Mouse (Mus musculus) skeletal muscle tissue, postnatal 0 days (tissue): ENCODE measurements around the gene Phldb3. TPM values are rescaled to one million over a fixed set of nuclear protein-coding genes. Genes with fewer than 3 reads are reported as not detected.

Source experiments
- polyA plus RNA-seq: library from polyadenylated mRNA; unstranded; fragments of >200 nt; fragmentation: Nextera tagmentation; extraction: Ambion mirVana; gene quantifications from 2 replicates; pipeline ENCODE4 v1.2.1, GENCODE M21; 2015

Gene Phldb3
- polyA plus RNA-seq = 0.10 and 0.11 TPM in 2 replicates

DNA sequence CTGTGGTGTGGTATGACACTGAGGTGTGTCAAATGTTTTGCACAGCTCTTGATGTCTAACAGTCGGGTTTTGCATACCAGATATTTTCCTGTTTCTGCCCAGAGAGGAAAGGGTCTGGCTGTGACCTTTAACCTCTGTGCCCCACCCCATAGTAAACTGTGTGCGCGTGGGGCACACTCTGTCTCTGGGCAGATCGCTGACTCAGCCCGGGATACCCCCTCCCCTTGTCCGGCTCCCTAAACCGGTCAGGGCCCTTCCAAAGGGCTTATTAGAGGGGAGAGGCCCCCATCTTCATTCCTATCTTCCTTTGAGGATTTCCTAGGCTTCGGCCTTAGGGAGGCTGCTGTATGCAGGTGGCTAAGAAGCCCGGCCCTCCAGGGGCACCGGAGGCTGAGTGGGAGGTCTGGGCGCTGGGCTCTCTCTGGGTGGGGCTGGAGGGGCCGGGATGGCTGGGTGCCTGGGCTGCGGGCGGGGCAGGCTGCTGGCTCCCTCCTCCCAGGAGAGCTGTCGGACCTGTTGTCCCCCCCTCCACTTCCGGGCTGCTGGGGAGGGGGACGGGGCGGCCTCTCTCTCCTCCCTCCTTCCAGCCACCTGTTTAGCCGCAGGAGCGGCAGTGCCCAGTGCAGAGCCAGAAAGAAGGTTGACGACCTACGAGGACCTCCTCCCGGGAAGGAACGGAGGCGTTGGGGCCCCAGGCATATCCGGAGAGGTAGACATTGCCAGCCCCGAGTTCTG lies at the start of gene Phldb3:
TSS of gene Phldb3 (plus strand) at position 620 of the 735 bp plus-strand sequence.

GRCm38 (mm10) chr7:24587330-24588105 lies 23.0 kb upstream of the Phldb3 start, which contains the start of the genes Ethe1 and Zfp575:
Gene Ethe1, plus strand, starts transcription at chr7:24587543.
Gene Zfp575, minus strand, starts transcription at chr7:24587641.

DNA sequence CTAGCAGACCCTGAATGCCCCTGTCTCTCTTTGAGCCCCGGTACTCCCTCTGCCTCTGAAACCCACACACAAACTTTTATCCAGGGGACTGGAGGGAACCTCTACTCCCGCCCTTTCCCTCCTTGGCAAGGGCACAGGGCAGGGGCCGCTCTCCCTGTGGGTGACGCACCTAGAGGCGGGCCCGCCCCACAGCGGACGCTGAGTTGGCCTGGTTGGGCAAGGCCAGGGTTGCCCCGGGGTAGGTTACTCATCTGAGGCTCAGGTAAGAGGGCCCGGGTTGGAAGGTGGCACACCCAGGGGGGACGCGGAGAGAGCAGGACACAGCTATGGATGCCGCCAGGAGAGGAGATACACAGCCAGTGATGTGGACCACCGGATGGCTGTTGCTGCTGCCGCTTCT lies 25.7 kb downstream of the Phldb3 start, which contains the start of gene Lypd3:
TSS of gene Lypd3 (plus strand) at position 287 of the 400 bp plus-strand sequence.

DNA sequence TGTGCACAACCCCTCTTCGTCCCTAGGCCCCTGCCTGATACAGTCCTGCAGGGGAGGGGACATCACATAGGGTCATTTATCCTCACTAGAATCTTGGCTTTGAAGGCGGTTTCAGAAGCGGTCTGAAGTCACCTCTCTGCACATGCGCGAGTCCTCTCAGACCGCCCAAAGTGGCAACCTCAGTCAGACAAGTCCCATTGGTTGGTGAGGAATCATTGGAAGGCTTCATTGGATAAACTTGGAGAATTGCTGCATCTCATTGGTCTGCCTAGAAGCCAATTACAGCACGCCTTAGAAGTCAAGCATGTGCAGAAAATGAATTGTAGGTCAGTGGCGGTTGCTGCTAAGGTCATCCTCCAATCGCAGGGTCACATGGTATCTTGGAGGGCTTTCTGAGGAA lies 66.0 kb downstream of the Phldb3 start, which contains the start of gene Tex101:
TSS of gene Tex101 (minus strand) at position 101 of the 400 bp plus-strand sequence.

Other genes starting within 250 kb of the Phldb3 start
- gene Kcnn4, start 240.5 kb upstream of the Phldb3 start, polyA plus RNA-seq = 0.51 and 0.79 TPM in 2 replicates
- gene Smg9, start 211.1 kb upstream of the Phldb3 start, polyA plus RNA-seq = 12.9 and 13.7 TPM in 2 replicates
- gene Irgc1, start 158.5 kb upstream of the Phldb3 start, polyA plus RNA-seq = 0.42 and 0.62 TPM in 2 replicates
- gene Plaur, start 148.3 kb upstream of the Phldb3 start, polyA plus RNA-seq = 3.4 and 4.1 TPM in 2 replicates
- gene Cadm4, start 128.7 kb upstream of the Phldb3 start, polyA plus RNA-seq = 3.8 and 6.0 TPM in 2 replicates
- 23.6 and 25.5 TPM in 2 replicates for gene Zfp428, start 103.8 kb upstream of the Phldb3 start, polyA plus RNA-seq
- gene AC161166.1, start 98.3 kb upstream of the Phldb3 start, polyA plus RNA-seq = 0.15 TPM in 1 of 2 replicates, not detected in the other
- 5.3 and 6.0 TPM in 2 replicates for gene Irgq, start 80.1 kb upstream of the Phldb3 start, polyA plus RNA-seq
- gene Pinlyp, start 64.6 kb upstream of the Phldb3 start, polyA plus RNA-seq = 0.84 TPM in 1 of 2 replicates, not detected in the other
- gene Xrcc1, start 64.5 kb upstream of the Phldb3 start, polyA plus RNA-seq = 37.4 and 39.0 TPM in 2 replicates
- 13.9 and 14.9 TPM in 2 replicates for gene Ethe1, start 23.2 kb upstream of the Phldb3 start, polyA plus RNA-seq
- 2.4 TPM in 2 replicates for gene Zfp575, start 23.1 kb upstream of the Phldb3 start, polyA plus RNA-seq
- gene Lypd3, start 25.8 kb downstream of the Phldb3 start, polyA plus RNA-seq = 7.7 TPM in 1 of 2 replicates, not detected in the other
- not detected in 2 replicates for gene Tex101, start 65.9 kb downstream of the Phldb3 start, polyA plus RNA-seq
- gene BC049730, start 98.5 kb downstream of the Phldb3 start, polyA plus RNA-seq = not detected in 2 replicates
- not detected in 2 replicates for gene Gm4763, start 116.1 kb downstream of the Phldb3 start, polyA plus RNA-seq
- 0.05 and 0.07 TPM in 2 replicates for gene Cd177, start 149.5 kb downstream of the Phldb3 start, polyA plus RNA-seq
- gene Ceacam10, start 166.4 kb downstream of the Phldb3 start, polyA plus RNA-seq = not detected in 2 replicates